In the genomic region with DNA sequence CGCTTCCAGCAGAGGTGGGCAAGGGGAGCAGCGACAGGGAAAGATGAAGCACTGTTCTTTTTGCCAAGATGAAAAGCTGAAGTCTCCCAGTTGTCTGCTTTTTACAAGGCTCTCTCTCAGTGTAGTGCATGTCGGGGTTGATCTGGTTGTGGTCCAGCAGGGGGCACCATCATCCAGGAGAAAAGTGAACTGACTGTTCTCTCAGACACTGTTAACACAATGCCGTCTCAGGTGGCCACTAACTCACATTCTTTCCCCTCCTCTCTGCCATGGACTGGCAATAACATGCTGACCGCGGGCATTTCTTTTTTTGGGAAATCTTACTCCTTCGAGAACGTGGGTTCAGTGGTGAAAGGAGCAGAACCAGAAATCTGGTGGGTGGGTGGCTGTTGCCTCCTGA, we compare ENCODE assay signal across 8 mouse cellular contexts. TPM values are rescaled to one million over a fixed set of nuclear protein-coding genes. Genes with fewer than 3 reads are reported as not detected.
DNase-seq lines count a peak whose midpoint lies in the region; ATAC-seq and TF ChIP-seq lines count a peak whose summit lies in the region.

No protein-coding gene starts in this region.

- H3K36me3 ChIP-seq in MEL (ENCODE audit: control insufficient read depth in 1 of 2, insufficient read depth in 2 of 2, low read length in 2 of 2): peaks cover 0 to 3% of the 10 kb centered on the region in 2 experiments; a peak in 2 of 4 replicates
- H3K36me3 ChIP-seq in hindbrain, embryonic 11.5 days (ENCODE audit: control insufficient read depth, insufficient read depth, low read length): peaks cover 4% of the 10 kb centered on the region; the same call in 1 of the 2 replicates
- peaks cover 58% of the 10 kb centered on the region for H3K36me3 ChIP-seq in lung, embryonic 16.5 days (ENCODE audit: control insufficient read depth, insufficient read depth, low read length)

- H3K4me1 ChIP-seq in MEL (ENCODE audit: control insufficient read depth in 1 of 2, insufficient read depth in 2 of 2, low read length in 2 of 2): no peaks in the 10 kb centered on the region
- H3K4me1 ChIP-seq in hindbrain, embryonic 11.5 days (replicated peaks; ENCODE audit: control insufficient read depth, insufficient read depth, low read length): no peaks in the 10 kb centered on the region
- no peaks in the 10 kb centered on the region for H3K4me1 ChIP-seq in lung, embryonic 16.5 days (replicated peaks; ENCODE audit: control insufficient read depth, insufficient read depth, low read length)

- WGBS in hindbrain, embryonic 11.5 days: 30% methylated on average over 8 of the region's 8 CpGs
- 30% methylated on average over 8 of the region's 8 CpGs for WGBS in lung, embryonic 16.5 days

- no peaks in the 10 kb centered on the region for H3K79me2 ChIP-seq in MEL (ENCODE audit: control insufficient read depth, insufficient read depth, low read length, poor library complexity)

- no peak for TF ChIP-seq POLR2A in MEL (IDR thresholded peaks at IDR 0.05; ENCODE audit: control insufficient read depth in 1 of 2, insufficient read depth in 1 of 2, low read depth in 1 of 2, low read length in 2 of 2, poor library complexity in 1 of 2)

- no peak for TF ChIP-seq EP300 in MEL (IDR thresholded peaks at IDR 0.05; ENCODE audit: low read depth in 1 of 2, low read length in 2 of 2)

- no peaks in the 10 kb centered on the region for H3K27me3 ChIP-seq in MEL (ENCODE audit: control insufficient read depth in 1 of 2, insufficient read depth in 2 of 2, low read length in 2 of 2)
- H3K27me3 ChIP-seq in hindbrain, embryonic 11.5 days (ENCODE audit: control insufficient read depth, insufficient read depth, low read length): no peaks in the 10 kb centered on the region
- H3K27me3 ChIP-seq in lung, embryonic 16.5 days (ENCODE audit: control insufficient read depth, insufficient read depth, low read depth, low read length): no peaks in the 10 kb centered on the region

- TF ChIP-seq CTCF in MEL (IDR thresholded peaks at IDR 0.05 in 2 of 3, conservative IDR thresholded peaks at IDR 0.05 in 1 of 3; ENCODE audit: control insufficient read depth in 1 of 3, insufficient read depth in 1 of 3, low read depth in 2 of 3, low read length in 3 of 3, poor library complexity in 1 of 3, severe bottlenecking in 1 of 3): peak; percentile 70 to 96 (median 82)

- peak; percentile 65 for ATAC-seq in frontal cortex, adult (ENCODE audit: low TSS enrichment)
- peak; percentile 84 for ATAC-seq in hindbrain, embryonic 11.5 days (ENCODE audit: low FRiP score)
- peak; percentile 80 for ATAC-seq in lung, embryonic 16.5 days (ENCODE audit: low read depth)

- no peak overlapping the region for H3K4me3 ChIP-seq in MEL (ENCODE audit: control insufficient read depth in 1 of 2, insufficient read depth in 1 of 2, low read depth in 2 of 2, low read length in 2 of 2)
- no peak overlapping the region for H3K4me3 ChIP-seq in hindbrain, embryonic 11.5 days (ENCODE audit: low read depth, low read length)
- H3K4me3 ChIP-seq in lung, embryonic 16.5 days (ENCODE audit: low read length): no peak overlapping the region

- no peak overlapping the region for H3K4me2 ChIP-seq in hindbrain, embryonic 11.5 days (replicated peaks; ENCODE audit: low read depth, low read length)
- H3K4me2 ChIP-seq in lung, embryonic 16.5 days (ENCODE audit: low read depth, low read length): no peak overlapping the region

- peak; percentile 84 for DNase-seq in MEL (ENCODE audit: low read depth, low spot score)
- peak; percentile 68 for DNase-seq in cerebellum, adult 8-10 months
- DNase-seq in hindbrain, embryonic 11.5 days (ENCODE audit: low spot score): peak; percentile 86
- peak; percentile 42 for DNase-seq in layer of hippocampus, adult 9-11 months
- DNase-seq in ovary, postnatal 14 days (ENCODE audit: low spot score): peak; percentile 73
- DNase-seq in thymus, postnatal 0 days (ENCODE audit: low spot score): peak; percentile 74

- no peak overlapping the region for H3K9ac ChIP-seq in MEL (ENCODE audit: control insufficient read depth, low read depth, low read length, poor library complexity, severe bottlenecking)
- peak overlapping the region; percentile 2; the same call in 1 of the 2 replicates for H3K9ac ChIP-seq in hindbrain, embryonic 11.5 days (ENCODE audit: low read depth, low read length)
- no peak overlapping the region for H3K9ac ChIP-seq in lung, embryonic 16.5 days (ENCODE audit: low read length)

- peak; percentile 95 for TF ChIP-seq RAD21 in MEL (IDR thresholded peaks at IDR 0.05; ENCODE audit: low read depth, low read length)

- no peak overlapping the region for H3K27ac ChIP-seq in MEL (ENCODE audit: control insufficient read depth, low read depth, low read length)
- no peak overlapping the region for H3K27ac ChIP-seq in hindbrain, embryonic 11.5 days (ENCODE audit: low read depth, low read length)
- no peak overlapping the region for H3K27ac ChIP-seq in lung, embryonic 16.5 days (ENCODE audit: low read length)

- no peaks in the 10 kb centered on the region for H3K9me3 ChIP-seq in MEL (replicated peaks; ENCODE audit: insufficient read depth, low read length)
- H3K9me3 ChIP-seq in hindbrain, embryonic 11.5 days (ENCODE audit: control insufficient read depth, low read length): no peaks in the 10 kb centered on the region
- H3K9me3 ChIP-seq in lung, embryonic 16.5 days (ENCODE audit: control insufficient read depth, low read length): no peaks in the 10 kb centered on the region

TF ChIP-seq in MEL, 35 proteins besides CTCF, POLR2A, EP300 and RAD21:
- TF ChIP-seq POLR2AphosphoS5 (IDR thresholded peaks at IDR 0.05; ENCODE audit: borderline replicate concordance, low read depth, low read length) (no peak), TCF12 (IDR thresholded peaks at IDR 0.05; ENCODE audit: low read depth, low read length) (no peak), ZC3H11A (IDR thresholded peaks at IDR 0.05; ENCODE audit: low read depth, low read length) (peak; percentile 99), MAX (IDR thresholded peaks at IDR 0.05; ENCODE audit: low read length) (no peak), GABPA (IDR thresholded peaks at IDR 0.05; ENCODE audit: low read depth, low read length) (no peak), MYC (IDR thresholded peaks at IDR 0.05; ENCODE audit: low read depth, low read length) (0 out of 2 replicates have a peak, but pooled peaks have one; percentile 21), MAFK (IDR thresholded peaks at IDR 0.05; ENCODE audit: borderline replicate concordance, low read depth, low read length) (no peak), BHLHE40 (IDR thresholded peaks at IDR 0.05; ENCODE audit: borderline replicate concordance, low read depth, low read length) (no peak), SIN3A (IDR thresholded peaks at IDR 0.05; ENCODE audit: low read length) (peak; percentile 36; the same call in 1 of the 2 replicates), MYB (IDR thresholded peaks at IDR 0.05; ENCODE audit: low read depth, low read length) (no peak), SMC3 (IDR thresholded peaks at IDR 0.05; ENCODE audit: low read depth, low read length) (peak; percentile 99), RCOR1 (IDR thresholded peaks at IDR 0.05; ENCODE audit: low read depth, low read length) (no peak), KAT2A (conservative IDR thresholded peaks at IDR 0.05; ENCODE audit: low read depth, low read length) (no peak)
TF ChIP-seq in MEL: peak in this region for 4.

RNA-seq across cellular contexts. Expression of a gene that starts 11.3 kb away (rescaled TPM):
- total RNA-seq in MEL (2012; rRNA removed): 233 and 319 TPM in 2 replicates
- polyA plus RNA-seq in MEL (2012; ENCODE audit: insufficient read depth in 1 of 2, insufficient read length in 2 of 2, low read depth in 1 of 2, low replicate concordance in 2 of 2, missing spikeins in 1 of 2): 1,000 to 10,000 TPM in 1 of 2 experiments, 100 to 1,000 TPM in 1; 357 to 3,179 TPM
- polyA plus RNA-seq in hindbrain, embryonic 11.5 days (2014; fragmentation: Nextera tagmentation; extraction: Ambion mirVana): 409 and 478 TPM in 2 replicates
- 336 and 340 TPM in 2 replicates for polyA plus RNA-seq in lung, embryonic 16.5 days (2015; fragmentation: Nextera tagmentation; extraction: Ambion mirVana)
- 356 and 359 TPM in 2 replicates for polyA plus RNA-seq in thymus, postnatal 0 days (2015; fragmentation: Nextera tagmentation; extraction: Ambion mirVana)

RNA-seq across cellular contexts. Expression of a gene that starts 13.9 kb away (rescaled TPM):
- total RNA-seq in MEL (2012; rRNA removed): 5.0 and 5.2 TPM in 2 replicates
- polyA plus RNA-seq in MEL (2012; ENCODE audit: insufficient read depth in 1 of 2, insufficient read length in 2 of 2, low read depth in 1 of 2, low replicate concordance in 2 of 2, missing spikeins in 1 of 2): 1 to 10 TPM in 1 of 2 experiments, not detected in 1; 5.4 TPM
- polyA plus RNA-seq in hindbrain, embryonic 11.5 days (2014; fragmentation: Nextera tagmentation; extraction: Ambion mirVana): 12.9 and 13.1 TPM in 2 replicates
- 38.7 and 42.6 TPM in 2 replicates for polyA plus RNA-seq in lung, embryonic 16.5 days (2015; fragmentation: Nextera tagmentation; extraction: Ambion mirVana)
- 7.0 and 7.3 TPM in 2 replicates for polyA plus RNA-seq in thymus, postnatal 0 days (2015; fragmentation: Nextera tagmentation; extraction: Ambion mirVana)

RNA-seq across cellular contexts. Expression of a gene that starts 37.5 kb away (rescaled TPM):
- total RNA-seq in MEL (2012; rRNA removed): 130 and 164 TPM in 2 replicates
- 100 to 1,000 TPM in 1 of 2 experiments, not detected in 1; 179 TPM for polyA plus RNA-seq in MEL (2012; ENCODE audit: insufficient read depth in 1 of 2, insufficient read length in 2 of 2, low read depth in 1 of 2, low replicate concordance in 2 of 2, missing spikeins in 1 of 2)
- polyA plus RNA-seq in hindbrain, embryonic 11.5 days (2014; fragmentation: Nextera tagmentation; extraction: Ambion mirVana): 35.2 and 37.9 TPM in 2 replicates
- polyA plus RNA-seq in lung, embryonic 16.5 days (2015; fragmentation: Nextera tagmentation; extraction: Ambion mirVana): 217 and 246 TPM in 2 replicates
- polyA plus RNA-seq in thymus, postnatal 0 days (2015; fragmentation: Nextera tagmentation; extraction: Ambion mirVana): 160 and 167 TPM in 2 replicates

RNA-seq across cellular contexts. Expression of a gene that starts 47.8 kb away (rescaled TPM):
- total RNA-seq in MEL (2012; rRNA removed): 490 and 593 TPM in 2 replicates
- 100 to 1,000 TPM in 1 of 2 experiments, not detected in 1; 465 TPM for polyA plus RNA-seq in MEL (2012; ENCODE audit: insufficient read depth in 1 of 2, insufficient read length in 2 of 2, low read depth in 1 of 2, low replicate concordance in 2 of 2, missing spikeins in 1 of 2)
- polyA plus RNA-seq in hindbrain, embryonic 11.5 days (2014; fragmentation: Nextera tagmentation; extraction: Ambion mirVana): 13.4 and 13.7 TPM in 2 replicates
- 43.0 and 46.3 TPM in 2 replicates for polyA plus RNA-seq in lung, embryonic 16.5 days (2015; fragmentation: Nextera tagmentation; extraction: Ambion mirVana)
- polyA plus RNA-seq in thymus, postnatal 0 days (2015; fragmentation: Nextera tagmentation; extraction: Ambion mirVana): 24.7 and 29.0 TPM in 2 replicates
